Mouse (Mus musculus) lung, postnatal 0 days (tissue): Measurements from ENCODE around the gene Arhgef25. TPM values are rescaled to one million over a fixed set of nuclear protein-coding genes. Genes with fewer than 3 reads are reported as not detected.
"Not testable (repeated sequence)": the region's sequence is repeated elsewhere in the genome, so short reads cannot be mapped to it uniquely, and the experiment has no call there.

Experiments used
- ATAC-seq: fragments of 200-750 bp; cut with Nextera tagmentation; 2 replicates; pipeline ENCODE4 v1.8.0; 2017; ENCODE audit warnings: moderate library complexity
- DNase-seq: peaks from one replicate; pipeline ENCODE4 v3.0.0-alpha.2; 2016; ENCODE audit warnings: low spot score
- H3K27ac ChIP-seq: fragments of 300-500 bp; sonication (generic); 2 replicates; pipeline ENCODE4 v1.5.1; 2014; ENCODE audit warnings: antibody characterized with exemption, mild to moderate bottlenecking, low read length, mixed read lengths
- H3K27me3 ChIP-seq: fragments of 300-500 bp; sonication (generic); replicated peaks from 2 replicates; pipeline ENCODE4 v1.6.1; 2014; ENCODE audit warnings: low read length, mixed read lengths; ENCODE audit not compliant: insufficient read depth
- H3K36me3 ChIP-seq: fragments of 300-500 bp; sonication (generic); 2 replicates; pipeline ENCODE4 v1.6.1; 2014; ENCODE audit warnings: low read length, mixed read lengths; ENCODE audit not compliant: insufficient read depth
- H3K4me1 ChIP-seq: fragments of 300-500 bp; sonication (generic); 2 replicates; pipeline ENCODE4 v1.6.1; 2014; ENCODE audit warnings: antibody characterized with exemption, low read depth, low read length, mixed read lengths; ENCODE audit not compliant: insufficient read depth
- H3K4me2 ChIP-seq: fragments of 300-500 bp; sonication (generic); replicated peaks from 2 replicates; pipeline ENCODE4 v1.6.1; 2014; ENCODE audit warnings: low read depth, mild to moderate bottlenecking, low read length, moderate library complexity, mixed read lengths
- H3K4me3 ChIP-seq: fragments of 300-500 bp; sonication (generic); 2 replicates; pipeline ENCODE4 v1.5.1; 2014; ENCODE audit warnings: low read depth, low read length
- H3K9ac ChIP-seq: fragments of 300-500 bp; sonication (generic); replicated peaks from 2 replicates; pipeline ENCODE4 v1.6.1; 2014; ENCODE audit warnings: low read depth, mild to moderate bottlenecking
- H3K9me3 ChIP-seq: fragments of 300-500 bp; sonication (generic); 2 replicates; pipeline ENCODE4 v1.6.1; 2016; ENCODE audit warnings: low read length, mixed read lengths
- CTCF ChIP-seq: IDR thresholded peaks from 2 replicates; pipeline ENCODE4 v1.5.1; 2016; ENCODE audit warnings: antibody characterized with exemption, mild to moderate bottlenecking
- EP300 ChIP-seq: IDR thresholded peaks from 2 replicates; pipeline ENCODE4 v1.6.1; 2016; ENCODE audit warnings: antibody characterized with exemption, mild to moderate bottlenecking, control low read depth
- WGBS: fragments of 180-500 bp; shearing (Covaris S2); extraction: QIAGEN DNeasy Blood & Tissue Kit; methylation state at CpG from one replicate; pipeline ENCODE4 v1.1.7; 2014; 5-methylcytosine and 5-hydroxymethylcytosine counted together
- polyA plus RNA-seq: library from polyadenylated mRNA; unstranded; fragments of >200 nt; fragmentation: Nextera tagmentation; extraction: Ambion mirVana; gene quantifications from 2 replicates; pipeline ENCODE4 v1.2.1, GENCODE M21; 2015

Gene Arhgef25
- polyA plus RNA-seq, 1 experiment from 2014 or later, result 27.9 TPM

- 91% methylated on average over 7 of the region's 7 CpGs for WGBS
- no peak overlapping the region for H3K9ac ChIP-seq
- DNase-seq (no peak), ATAC-seq (no peak)
- H3K36me3 ChIP-seq, result no peaks in the 10 kb centered on the region
- TF ChIP-seq CTCF (no peak), EP300 (no peak)
- no peaks in the 10 kb centered on the region for H3K4me1 ChIP-seq
- no peaks in the 10 kb centered on the region for H3K9me3 ChIP-seq
- no peak overlapping the region for H3K27ac ChIP-seq
- H3K27me3 ChIP-seq, result no peaks in the 10 kb centered on the region
- no peak overlapping the region for H3K4me3 ChIP-seq
- no peak overlapping the region for H3K4me2 ChIP-seq
Measured at GRCm38 (mm10) chr10:127153323-127153722, 36.6 kb downstream of the Arhgef25 start.

DNA sequence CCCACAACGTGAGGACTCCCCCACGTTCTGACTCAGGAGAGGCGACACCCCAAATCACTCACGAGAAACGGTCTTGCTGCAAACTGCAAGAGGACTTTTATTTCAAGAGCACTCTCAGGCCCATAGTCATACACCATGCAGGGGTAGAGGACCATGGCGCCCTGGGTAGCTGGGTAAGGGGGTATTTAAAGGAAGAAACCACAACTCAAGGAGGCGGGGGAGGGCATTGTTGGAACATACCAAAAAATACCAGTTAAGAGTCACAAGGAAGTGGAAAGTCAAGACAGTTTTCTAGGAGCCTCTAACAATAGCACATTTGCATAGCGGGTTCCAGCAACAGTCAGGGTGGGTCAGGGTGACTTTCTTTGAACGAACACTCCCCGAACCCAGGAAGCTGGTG, 37.3 kb downstream of the Arhgef25 start:
- not testable (repeated sequence) for H3K27ac ChIP-seq, ATAC-seq, H3K9me3 ChIP-seq, H3K4me3 ChIP-seq, H3K4me1 ChIP-seq, H3K36me3 ChIP-seq, H3K4me2 ChIP-seq, DNase-seq, H3K9ac ChIP-seq, H3K27me3 ChIP-seq
- 81% methylated on average over 10 of the region's 10 CpGs for WGBS

DNA sequence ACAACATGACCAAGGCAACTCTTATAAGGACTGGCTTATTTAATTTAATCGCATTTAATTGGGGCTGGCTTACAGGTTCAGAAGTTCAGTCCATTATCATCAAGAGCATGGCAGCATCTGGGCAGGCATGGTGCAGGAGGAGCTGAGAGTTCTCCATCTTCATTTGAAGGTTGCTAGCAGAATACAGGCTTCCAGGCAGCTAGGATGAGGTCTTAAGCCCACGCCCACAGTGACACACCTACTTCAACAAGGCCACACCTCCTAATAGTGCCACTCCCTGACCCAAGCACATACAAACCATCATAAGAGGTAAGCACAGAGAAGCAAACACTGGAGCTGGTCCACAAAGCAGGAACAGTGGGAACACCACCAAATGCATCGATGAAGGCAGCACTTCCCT, 38.6 kb downstream of the Arhgef25 start:
- H3K36me3 ChIP-seq, ATAC-seq, H3K4me3 ChIP-seq, H3K27me3 ChIP-seq, H3K9ac ChIP-seq, H3K4me2 ChIP-seq, H3K27ac ChIP-seq, H3K9me3 ChIP-seq, DNase-seq, H3K4me1 ChIP-seq: not testable (repeated sequence)
- WGBS, result 84% methylated on average over 3 of the region's 3 CpGs

DNA sequence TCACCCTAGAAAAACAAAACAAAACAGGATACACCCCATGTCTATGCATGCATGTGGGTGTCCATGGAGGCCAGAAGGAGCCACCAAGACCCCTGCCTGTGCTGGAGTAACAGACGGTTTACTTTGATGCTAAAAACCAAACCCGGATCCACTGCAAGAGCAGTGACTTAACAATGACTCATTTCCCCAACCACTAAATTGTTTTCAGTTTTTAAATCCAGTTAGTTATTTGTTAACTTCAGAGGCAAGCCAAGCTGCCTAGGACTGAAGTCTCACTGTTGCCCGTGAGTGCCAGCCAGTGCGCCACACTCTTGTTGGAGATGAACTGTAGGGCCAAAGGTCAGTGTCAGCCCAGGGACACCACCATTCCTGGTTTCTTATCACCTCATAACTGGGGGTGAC, 39.4 kb downstream of the Arhgef25 start:
- TF ChIP-seq CTCF, result no peak
- WGBS, result 70% methylated on average over 4 of the region's 4 CpGs
- Histone ChIP-seq H3K36me3 (no peaks in the 10 kb centered on the region), H3K4me1 (no peaks in the 10 kb centered on the region), H3K27me3 (no peaks in the 10 kb centered on the region), H3K4me3 (no peak overlapping the region), H3K4me2 (no peak overlapping the region), H3K9me3 (no peaks in the 10 kb centered on the region), H3K9ac (no peak overlapping the region), H3K27ac (no peak overlapping the region)
- no peak for DNase-seq
- no peak for ATAC-seq

DNA sequence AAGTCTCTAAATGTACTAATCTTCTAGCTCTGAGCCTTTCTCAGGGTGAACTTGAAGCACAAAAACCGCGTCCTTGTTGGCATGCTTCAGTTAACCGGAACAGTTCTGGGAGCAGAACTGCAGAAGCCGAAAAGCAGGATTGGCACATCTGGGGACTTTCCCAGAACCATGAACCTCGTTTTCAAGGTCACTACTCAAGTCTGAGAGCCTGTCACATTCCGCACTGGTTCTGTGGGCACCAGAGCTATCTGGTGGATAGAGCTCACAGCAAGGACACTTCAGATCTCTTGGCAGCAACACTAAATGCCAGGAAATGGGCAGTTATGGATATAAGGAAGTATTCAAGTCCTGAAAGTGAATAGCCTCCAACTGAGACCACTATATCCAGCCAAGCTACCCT, 42.7 kb downstream of the Arhgef25 start:
- peak; percentile 68 for ATAC-seq
- WGBS, result 56% methylated on average over 6 of the region's 6 CpGs
- Histone ChIP-seq H3K4me3 (no peak overlapping the region), H3K9me3 (no peaks in the 10 kb centered on the region), H3K9ac (no peak overlapping the region), H3K36me3 (no peaks in the 10 kb centered on the region), H3K27me3 (no peaks in the 10 kb centered on the region), H3K4me2 (no peak overlapping the region), H3K4me1 (no peaks in the 10 kb centered on the region), H3K27ac (no peak overlapping the region)
- TF ChIP-seq CTCF (no peak), EP300 (peak; percentile 28; the same call in 1 of the 2 replicates)
- DNase-seq, result peak; percentile 45

- Histone ChIP-seq H3K36me3 (no peaks in the 10 kb centered on the region), H3K9ac (no peak overlapping the region), H3K9me3 (no peaks in the 10 kb centered on the region), H3K4me2 (no peak overlapping the region), H3K27me3 (no peaks in the 10 kb centered on the region), H3K4me1 (no peaks in the 10 kb centered on the region), H3K4me3 (no peak overlapping the region), H3K27ac (no peak overlapping the region)
- 58% methylated on average over 4 of the region's 5 CpGs for WGBS
- peak; percentile 23; the same call in 1 of the 2 replicates for ATAC-seq
- TF ChIP-seq CTCF (no peak), EP300 (no peak)
- no peak for DNase-seq
Measured at GRCm38 (mm10) chr10:127145303-127145702, 44.6 kb downstream of the Arhgef25 start.

DNA sequence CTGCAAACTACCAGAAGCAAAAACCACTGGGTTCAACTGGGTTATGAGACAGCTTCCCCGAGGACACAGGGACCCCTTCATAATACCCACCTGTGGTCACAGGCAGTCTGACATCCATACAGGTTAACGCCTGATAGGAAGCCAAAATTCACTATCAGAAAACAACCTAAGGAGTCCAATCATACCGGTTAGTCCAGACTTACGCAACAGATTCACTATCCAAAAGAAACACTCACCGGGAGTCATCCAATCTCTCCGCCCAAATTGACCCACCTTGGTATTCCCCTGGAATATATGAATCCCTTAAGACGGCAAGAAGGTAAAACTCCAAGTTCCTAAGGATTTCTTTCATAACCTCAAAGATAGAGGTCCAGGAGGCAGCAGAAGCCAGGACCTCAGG, 45.3 kb downstream of the Arhgef25 start:
- H3K36me3 ChIP-seq, result no peaks in the 10 kb centered on the region
- H3K27me3 ChIP-seq, result no peaks in the 10 kb centered on the region
- 72% methylated on average over 7 of the region's 7 CpGs for WGBS
- H3K4me3 ChIP-seq, result no peak overlapping the region
- DNase-seq, result no peak
- H3K9ac ChIP-seq, result no peak overlapping the region
- no peak overlapping the region for H3K4me2 ChIP-seq
- TF ChIP-seq CTCF (no peak), EP300 (no peak)
- no peaks in the 10 kb centered on the region for H3K9me3 ChIP-seq
- no peaks in the 10 kb centered on the region for H3K4me1 ChIP-seq
- no peak overlapping the region for H3K27ac ChIP-seq
- no peak for ATAC-seq
